Mouse (Mus musculus): ENCODE data around the gene Rrp12.

DNA sequence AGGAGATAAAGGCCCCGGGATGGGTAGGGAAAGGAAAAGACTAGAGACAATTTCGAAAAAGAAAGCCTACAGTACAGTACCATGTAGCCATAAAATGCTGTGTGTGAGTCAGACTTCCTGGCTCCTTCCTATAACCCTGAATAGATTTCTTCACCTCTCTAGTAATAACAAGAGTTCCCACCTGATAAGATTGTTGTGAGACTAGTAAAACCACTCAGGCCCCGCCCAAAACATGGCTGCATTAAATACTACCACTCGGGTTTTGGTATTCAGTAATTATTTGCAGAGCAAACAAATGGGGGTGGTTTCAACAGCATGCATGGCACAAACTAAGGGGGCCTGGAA is 58.1 kb downstream of the Rrp12 start:
- TF ChIP-seq CTCF (conservative IDR thresholded peaks at IDR 0.05; ENCODE audit: insufficient read depth, insufficient read length, low read depth, low read length), result no peak
- no peak for TF ChIP-seq POLR2A (IDR thresholded peaks at IDR 0.05; ENCODE audit: low read depth, low read length)
